ENCODE assay signal across 10 mouse cellular contexts in genomic region chr5:140113281-140113680, GRCm38 (mm10).
"Had no signal": no experiment of that assay in that cellular context is flagged by ENCODE, and none has a peak within 500 bp of the region (broad histone marks: within the 10 kb centered on the region; RNA-seq: fewer than 3 reads in every experiment).

No protein-coding gene starts in this region.

- H3K36me3 ChIP-seq: hindbrain, embryonic 15.5 days; lung, embryonic 15.5 days had no signal

- H3K27ac ChIP-seq: hindbrain, embryonic 15.5 days; limb, embryonic 15.5 days; lung, embryonic 15.5 days; midbrain, embryonic 10.5 days; stomach, postnatal 0 days had no signal

- H3K4me3 ChIP-seq: hindbrain, embryonic 15.5 days; limb, embryonic 15.5 days; lung, embryonic 15.5 days; midbrain, embryonic 10.5 days had no signal

- H3K9ac ChIP-seq: hindbrain, embryonic 15.5 days; limb, embryonic 15.5 days; lung, embryonic 15.5 days had no signal

- H3K9me3 ChIP-seq: hindbrain, embryonic 15.5 days; limb, embryonic 15.5 days; lung, embryonic 15.5 days; midbrain, embryonic 10.5 days had no signal

- ATAC-seq: intestine, embryonic 16.5 days had no signal

- H3K27me3 ChIP-seq: hindbrain, embryonic 15.5 days; limb, embryonic 15.5 days; lung, embryonic 15.5 days had no signal

- DNase-seq: kidney, postnatal 14 days; right cerebral cortex, adult 18-20 months; thymus, adult 18-20 months; thymus, postnatal 14 days had no signal

- H3K4me1 ChIP-seq: midbrain, embryonic 10.5 days had no signal

- H3K4me2 ChIP-seq: hindbrain, embryonic 15.5 days; limb, embryonic 15.5 days; lung, embryonic 15.5 days had no signal
